ENCODE assay signal across 11 mouse cellular contexts in genomic region chr6:85834504-85835100, GRCm38 (mm10). TPM values are rescaled to one million over a fixed set of nuclear protein-coding genes. Genes with fewer than 3 reads are reported as not detected.
"Had no signal": no experiment of that assay in that cellular context is flagged by ENCODE, and none has a peak within 500 bp of the region (broad histone marks: within the 10 kb centered on the region; RNA-seq: fewer than 3 reads in every experiment).

No protein-coding gene starts in this region.

RNA-seq across cellular contexts. Expression of gene Nat8, which starts 2.7 kb away (rescaled TPM):
- total RNA-seq: megakaryocyte, adult 5-6 weeks had no signal
- polyA plus RNA-seq: limb, embryonic 12.5 days; lung, embryonic 16.5 days; midbrain, embryonic 10.5 days; midbrain, embryonic 14.5 days; myocyte; neural tube, embryonic 11.5 days; neural tube, embryonic 15.5 days; stomach, embryonic 14.5 days had no signal

RNA-seq across cellular contexts. Expression of gene Nat8f5, which starts 13.8 kb away (rescaled TPM):
- total RNA-seq: megakaryocyte, adult 5-6 weeks had no signal
- polyA plus RNA-seq: kidney, embryonic 15.5 days; limb, embryonic 12.5 days; liver, embryonic 14.5 days; lung, embryonic 16.5 days; midbrain, embryonic 10.5 days; midbrain, embryonic 14.5 days; myocyte; neural tube, embryonic 11.5 days; stomach, embryonic 14.5 days had no signal

RNA-seq across cellular contexts. Expression of gene Nat8f6, which starts 13.8 kb away (rescaled TPM):
- total RNA-seq: megakaryocyte, adult 5-6 weeks had no signal
- polyA plus RNA-seq: kidney, embryonic 15.5 days; limb, embryonic 12.5 days; liver, embryonic 14.5 days; lung, embryonic 16.5 days; midbrain, embryonic 10.5 days; midbrain, embryonic 14.5 days; myocyte; neural tube, embryonic 11.5 days; neural tube, embryonic 15.5 days; stomach, embryonic 14.5 days had no signal

RNA-seq across cellular contexts. Expression of gene Nat8f2, which starts 34.4 kb away (rescaled TPM):
- total RNA-seq: megakaryocyte, adult 5-6 weeks had no signal
- polyA plus RNA-seq: limb, embryonic 12.5 days; liver, embryonic 14.5 days; lung, embryonic 16.5 days; midbrain, embryonic 10.5 days; midbrain, embryonic 14.5 days; myocyte; neural tube, embryonic 11.5 days; neural tube, embryonic 15.5 days; stomach, embryonic 14.5 days had no signal
